Mouse (Mus musculus): Measurements from ENCODE around the gene Elmo1. TPM values are rescaled to one million over a fixed set of nuclear protein-coding genes. Genes with fewer than 3 reads are reported as not detected.

Gene Elmo1
- total and polyA plus RNA-seq, 3 experiments: 5.2 to 7.6 TPM; not detected in 1

- H3K4me1 ChIP-seq (ENCODE audit: control insufficient read depth in 1 of 2, insufficient read depth in 2 of 2, low read length in 2 of 2): no peaks in the 10 kb centered on the region
- TF ChIP-seq HCFC1 (IDR thresholded peaks at IDR 0.05; ENCODE audit: low read depth, low read length) (no peak), MAFK (IDR thresholded peaks at IDR 0.05; ENCODE audit: borderline replicate concordance, low read depth, low read length) (no peak), POLR2AphosphoS5 (IDR thresholded peaks at IDR 0.05; ENCODE audit: borderline replicate concordance, low read depth, low read length) (no peak), TAL1 (IDR thresholded peaks at IDR 0.05; ENCODE audit: low read length) (no peak), NELFE (IDR thresholded peaks at IDR 0.05; ENCODE audit: low read depth, low read length) (no peak), USF2 (IDR thresholded peaks at IDR 0.05; ENCODE audit: borderline replicate concordance in 1 of 2, insufficient read depth in 1 of 2, low read depth in 1 of 2, low read length in 2 of 2) (no peak), UBTF (IDR thresholded peaks at IDR 0.05; ENCODE audit: borderline replicate concordance, insufficient read depth, low read depth, low read length) (no peak), POLR2AphosphoS2 (IDR thresholded peaks at IDR 0.05; ENCODE audit: low read length) (no peak), RAD21 (IDR thresholded peaks at IDR 0.05; ENCODE audit: low read depth, low read length) (no peak), EP300 (IDR thresholded peaks at IDR 0.05; ENCODE audit: low read depth in 1 of 2, low read length in 2 of 2) (no peak), MYB (IDR thresholded peaks at IDR 0.05; ENCODE audit: low read depth, low read length) (no peak), ZNF384 (IDR thresholded peaks at IDR 0.05; ENCODE audit: low read depth, low read length) (no peak), CTCF (IDR thresholded peaks at IDR 0.05 in 2 of 3, conservative IDR thresholded peaks at IDR 0.05 in 1 of 3; ENCODE audit: control insufficient read depth in 1 of 3, insufficient read depth in 1 of 3, low read depth in 2 of 3, low read length in 3 of 3, poor library complexity in 1 of 3, severe bottlenecking in 1 of 3) (no peak), GABPA (IDR thresholded peaks at IDR 0.05; ENCODE audit: low read depth, low read length) (no peak), ELF1 (IDR thresholded peaks at IDR 0.05; ENCODE audit: low read depth, low read length) (no peak), ZKSCAN1 (IDR thresholded peaks at IDR 0.05; ENCODE audit: low read depth, low read length) (no peak), RCOR1 (IDR thresholded peaks at IDR 0.05; ENCODE audit: low read depth, low read length) (no peak)
- H3K4me3 ChIP-seq (ENCODE audit: control insufficient read depth in 1 of 2, insufficient read depth in 1 of 2, low read depth in 2 of 2, low read length in 2 of 2): no peak overlapping the region
- no peaks in the 10 kb centered on the region for H3K27me3 ChIP-seq (ENCODE audit: control insufficient read depth in 1 of 2, insufficient read depth in 2 of 2, low read length in 2 of 2)
- no peak for DNase-seq (ENCODE audit: low read depth, low spot score)
- no peaks in the 10 kb centered on the region for H3K36me3 ChIP-seq (ENCODE audit: control insufficient read depth in 1 of 2, insufficient read depth in 2 of 2, low read length in 2 of 2)
- no peaks in the 10 kb centered on the region for H3K79me2 ChIP-seq (ENCODE audit: control insufficient read depth, insufficient read depth, low read length, poor library complexity)
- H3K9ac ChIP-seq (ENCODE audit: control insufficient read depth, low read depth, low read length, poor library complexity, severe bottlenecking): no peak overlapping the region
- no peaks in the 10 kb centered on the region for H3K9me3 ChIP-seq (replicated peaks; ENCODE audit: insufficient read depth, low read length)
- H3K27ac ChIP-seq (ENCODE audit: control insufficient read depth, low read depth, low read length): no peak overlapping the region
Observed at GRCm38 (mm10) chr13:20111256-20111800, 20.9 kb downstream of the Elmo1 start.

DNA sequence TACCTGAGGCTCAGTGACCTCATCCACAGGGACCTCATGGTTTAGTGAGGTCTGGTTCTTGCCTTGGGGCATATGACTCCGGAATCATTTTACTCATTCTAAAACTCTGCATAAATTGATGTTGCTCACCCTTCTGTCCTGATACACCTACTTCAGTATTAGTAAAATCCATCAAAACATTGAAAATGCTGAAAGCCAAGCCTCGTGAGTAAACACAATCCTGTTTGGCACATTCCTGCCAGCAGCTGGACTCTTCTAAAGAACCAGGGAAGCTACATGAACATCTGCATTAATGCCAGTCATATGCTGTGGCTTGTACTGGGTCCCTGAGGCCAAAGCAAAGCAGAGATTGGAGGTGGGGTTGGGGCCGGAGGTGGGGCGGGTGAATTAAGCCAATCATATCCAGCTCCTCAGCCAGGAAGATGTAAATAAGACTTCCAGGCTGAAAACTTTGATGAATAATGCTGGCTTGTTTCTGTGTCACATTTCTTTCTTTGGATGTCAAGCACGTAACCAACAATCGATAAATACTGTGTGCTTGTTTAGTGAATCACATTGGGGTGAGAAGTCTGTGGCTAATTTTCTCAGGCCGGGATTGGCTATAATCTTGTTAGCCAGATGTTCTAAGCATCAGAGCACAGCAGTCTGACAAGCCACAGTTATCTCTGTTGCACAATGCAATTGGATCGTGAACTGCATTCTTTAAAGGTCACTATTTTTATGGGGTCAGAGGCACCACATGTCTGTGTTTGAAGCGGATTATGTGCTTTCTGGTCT, 24.9 kb downstream of the Elmo1 start:
- no peaks in the 10 kb centered on the region for H3K36me3 ChIP-seq (ENCODE audit: control insufficient read depth in 1 of 2, insufficient read depth in 2 of 2, low read length in 2 of 2)
- no peaks in the 10 kb centered on the region for H3K79me2 ChIP-seq (ENCODE audit: control insufficient read depth, insufficient read depth, low read length, poor library complexity)
- H3K9me3 ChIP-seq (replicated peaks; ENCODE audit: insufficient read depth, low read length): no peaks in the 10 kb centered on the region
- H3K9ac ChIP-seq (ENCODE audit: control insufficient read depth, low read depth, low read length, poor library complexity, severe bottlenecking): no peak overlapping the region
- H3K27me3 ChIP-seq (ENCODE audit: control insufficient read depth in 1 of 2, insufficient read depth in 2 of 2, low read length in 2 of 2): no peaks in the 10 kb centered on the region
- no peak for DNase-seq (ENCODE audit: low read depth, low spot score)
- no peaks in the 10 kb centered on the region for H3K4me1 ChIP-seq (ENCODE audit: control insufficient read depth in 1 of 2, insufficient read depth in 2 of 2, low read length in 2 of 2)
- H3K27ac ChIP-seq (ENCODE audit: control insufficient read depth, low read depth, low read length): no peak overlapping the region
- no peak for TF ChIP-seq CTCF (IDR thresholded peaks at IDR 0.05 in 2 of 3, conservative IDR thresholded peaks at IDR 0.05 in 1 of 3; ENCODE audit: control insufficient read depth in 1 of 3, insufficient read depth in 1 of 3, low read depth in 2 of 3, low read length in 3 of 3, poor library complexity in 1 of 3, severe bottlenecking in 1 of 3)
- TF ChIP-seq SIN3A (IDR thresholded peaks at IDR 0.05; ENCODE audit: low read length): no peak
- TF ChIP-seq KAT2A (conservative IDR thresholded peaks at IDR 0.05; ENCODE audit: low read depth, low read length): no peak
- TF ChIP-seq MYC (IDR thresholded peaks at IDR 0.05; ENCODE audit: low read depth, low read length): no peak
- TF ChIP-seq GATA1 (IDR thresholded peaks at IDR 0.05; ENCODE audit: low read depth, low read length): no peak
- no peak for TF ChIP-seq USF1 (IDR thresholded peaks at IDR 0.05; ENCODE audit: low read depth, low read length)
- TF ChIP-seq GABPA (IDR thresholded peaks at IDR 0.05; ENCODE audit: low read depth, low read length): no peak
- no peak for TF ChIP-seq RCOR1 (IDR thresholded peaks at IDR 0.05; ENCODE audit: low read depth, low read length)
- TF ChIP-seq POLR2A (IDR thresholded peaks at IDR 0.05; ENCODE audit: control insufficient read depth in 1 of 2, insufficient read depth in 1 of 2, low read depth in 1 of 2, low read length in 2 of 2, poor library complexity in 1 of 2): no peak
- no peak for TF ChIP-seq EP300 (IDR thresholded peaks at IDR 0.05; ENCODE audit: low read depth in 1 of 2, low read length in 2 of 2)
- TF ChIP-seq HCFC1 (IDR thresholded peaks at IDR 0.05; ENCODE audit: low read depth, low read length): no peak
- no peak for TF ChIP-seq POLR2AphosphoS5 (IDR thresholded peaks at IDR 0.05; ENCODE audit: borderline replicate concordance, low read depth, low read length)
- TF ChIP-seq POLR2AphosphoS2 (IDR thresholded peaks at IDR 0.05; ENCODE audit: low read length): no peak
- TF ChIP-seq SMC3 (IDR thresholded peaks at IDR 0.05; ENCODE audit: low read depth, low read length): no peak
- H3K4me3 ChIP-seq (ENCODE audit: control insufficient read depth in 1 of 2, insufficient read depth in 1 of 2, low read depth in 2 of 2, low read length in 2 of 2): no peak overlapping the region
